Mouse (Mus musculus): ENCODE measurements around the gene Vps13c.

The Vps13c gene

GRCm38 (mm10) chr9:67839981-67840859 is at the start of gene Vps13c:
TSS of gene Vps13c (plus strand) at chr9:67840396.
- DNase-seq (ENCODE audit: low read depth): peak; percentile 72

GRCm38 (mm10) chr9:67792405-67792804 is 47.8 kb upstream of the Vps13c start:
- no peak for DNase-seq (ENCODE audit: low read depth)

- no peak for DNase-seq (ENCODE audit: low read depth)
These were observed 46.7 kb upstream of the Vps13c start for GRCm38 (mm10) chr9:67793501-67793900.

GRCm38 (mm10) chr9:67794216-67794615 is 46.0 kb upstream of the Vps13c start:
- no peak for DNase-seq (ENCODE audit: low read depth)

GRCm38 (mm10) chr9:67794668-67795067 is 45.5 kb upstream of the Vps13c start:
- DNase-seq (ENCODE audit: low read depth): no peak

GRCm38 (mm10) chr9:67795205-67795675 is 45.0 kb upstream of the Vps13c start:
- no peak for DNase-seq (ENCODE audit: low read depth)

GRCm38 (mm10) chr9:67799078-67799819 is 40.9 kb upstream of the Vps13c start:
- DNase-seq (ENCODE audit: low read depth): peak; percentile 64

GRCm38 (mm10) chr9:67802241-67802640 is 38.0 kb upstream of the Vps13c start:
- DNase-seq (ENCODE audit: low read depth): peak; percentile 79

- DNase-seq (ENCODE audit: low read depth): no peak
These were observed 33.2 kb upstream of the Vps13c start for GRCm38 (mm10) chr9:67807000-67807399.

- DNase-seq (ENCODE audit: low read depth): no peak
These were observed 29.7 kb upstream of the Vps13c start for GRCm38 (mm10) chr9:67810527-67810926.

- no peak for DNase-seq (ENCODE audit: low read depth)
These were observed 29.1 kb upstream of the Vps13c start for GRCm38 (mm10) chr9:67811116-67811515.

- no peak for DNase-seq (ENCODE audit: low read depth)
These were observed 27.0 kb upstream of the Vps13c start for GRCm38 (mm10) chr9:67813171-67813570.

- DNase-seq (ENCODE audit: low read depth): peak; percentile 78
These were observed 26.4 kb upstream of the Vps13c start for GRCm38 (mm10) chr9:67813665-67814337.

- peak; percentile 39 for DNase-seq (ENCODE audit: low read depth)
These were observed 23.8 kb upstream of the Vps13c start for GRCm38 (mm10) chr9:67816172-67816928.

- DNase-seq (ENCODE audit: low read depth): peak; percentile 68
These were observed 22.1 kb upstream of the Vps13c start for GRCm38 (mm10) chr9:67817898-67818667.

- DNase-seq (ENCODE audit: low read depth): no peak
These were observed 21.6 kb upstream of the Vps13c start for GRCm38 (mm10) chr9:67818668-67818950.

GRCm38 (mm10) chr9:67823131-67823530 is 17.1 kb upstream of the Vps13c start:
- peak; percentile 46 for DNase-seq (ENCODE audit: low read depth)

GRCm38 (mm10) chr9:67825527-67825926 is 14.7 kb upstream of the Vps13c start:
- DNase-seq (ENCODE audit: low read depth): no peak

- DNase-seq (ENCODE audit: low read depth): peak; percentile 73
These were observed 12.0 kb upstream of the Vps13c start for GRCm38 (mm10) chr9:67828182-67828581.

- no peak for DNase-seq (ENCODE audit: low read depth)
These were observed 9.5 kb upstream of the Vps13c start for GRCm38 (mm10) chr9:67830411-67831358.
